Mouse (Mus musculus) heart, postnatal 0 days (tissue): ENCODE measurements at regions not wholly inside any gene's neighbourhood (a gene's known extent, or its start where the extent isn't known, plus 50 kb on each side); places are given as distances from the start of the nearest gene placed in this dataset.

Source experiments
- CTCF ChIP-seq: IDR thresholded peaks from 2 replicates; pipeline ENCODE4 v1.5.1; 2016; ENCODE audit warnings: antibody characterized with exemption, control low read depth, low read depth
- EP300 ChIP-seq: IDR thresholded peaks from 2 replicates; pipeline ENCODE4 v1.6.1; 2016; ENCODE audit warnings: antibody characterized with exemption, low read depth

DNA sequence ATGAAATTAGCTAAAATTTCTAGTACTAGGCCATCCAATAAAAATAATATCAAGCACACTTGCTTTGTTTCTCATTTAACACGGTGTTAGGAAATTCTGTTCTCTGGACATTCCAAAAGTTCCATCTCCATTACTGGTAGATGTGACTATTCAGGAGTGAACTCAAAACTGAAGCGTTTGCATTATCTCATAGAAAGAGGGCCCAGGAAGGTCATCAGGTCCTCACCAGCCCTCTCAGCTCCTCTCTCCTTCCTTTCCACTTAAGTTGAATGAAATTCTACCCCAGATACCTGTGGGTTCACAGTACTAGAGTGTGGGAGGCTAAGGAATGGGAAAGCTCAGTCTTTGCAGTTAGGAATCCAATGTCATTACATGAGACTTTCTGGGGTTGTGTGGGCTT, 185.2 kb upstream of the Adgrl4 start:
- no peak for TF ChIP-seq EP300
- TF ChIP-seq CTCF = no peak
